Mouse (Mus musculus) heart, embryonic 12.5 days (tissue): ENCODE measurements around the gene Pax5. TPM values are rescaled to one million over a fixed set of nuclear protein-coding genes. Genes with fewer than 3 reads are reported as not detected.
A peak's percentile ranks its signal among the peaks of the same experiment; 100 is the strongest.

Source experiments
- ATAC-seq: fragments of 200-750 bp; cut with Nextera tagmentation; 2 replicates; pipeline ENCODE4 v1.8.0; 2017; ENCODE audit warnings: moderate TSS enrichment, moderate library complexity; ENCODE audit not compliant: insufficient number of reproducible peaks, low FRiP score
- H3K27ac ChIP-seq: fragments of 300-500 bp; sonication (generic); 2 replicates; pipeline ENCODE4 v1.5.1; 2016; ENCODE audit warnings: mild to moderate bottlenecking, moderate library complexity; ENCODE audit not compliant: poor library complexity, severe bottlenecking
- H3K27me3 ChIP-seq: fragments of 300-500 bp; sonication (generic); replicated peaks from 2 replicates; pipeline ENCODE4 v1.6.1; 2016; ENCODE audit warnings: mild to moderate bottlenecking, moderate library complexity
- H3K36me3 ChIP-seq: fragments of 300-500 bp; sonication (generic); 2 replicates; pipeline ENCODE4 v1.6.1; 2016; ENCODE audit warnings: mild to moderate bottlenecking, moderate library complexity
- H3K4me1 ChIP-seq: fragments of 300-500 bp; sonication (generic); replicated peaks from 2 replicates; pipeline ENCODE4 v1.6.1; 2016; ENCODE audit warnings: mild to moderate bottlenecking
- H3K4me2 ChIP-seq: fragments of 300-500 bp; sonication (generic); 2 replicates; pipeline ENCODE4 v1.6.1; 2016; ENCODE audit warnings: mild to moderate bottlenecking, moderate library complexity
- H3K4me3 ChIP-seq: fragments of 300-500 bp; sonication (generic); 2 replicates; pipeline ENCODE4 v1.5.1; 2016; ENCODE audit warnings: mild to moderate bottlenecking
- H3K9ac ChIP-seq: fragments of 300-500 bp; sonication (generic); 2 replicates; pipeline ENCODE4 v1.6.1; 2016; ENCODE audit warnings: mild to moderate bottlenecking, moderate library complexity
- H3K9me3 ChIP-seq: fragments of 300-500 bp; sonication (generic); replicated peaks from 2 replicates; pipeline ENCODE4 v1.6.1; 2016; ENCODE audit warnings: mild to moderate bottlenecking, moderate library complexity
- WGBS: fragments of 180-500 bp; shearing (Covaris S2); methylation state at CpG from one replicate; pipeline ENCODE4 v1.1.7; 2016; 5-methylcytosine and 5-hydroxymethylcytosine counted together
- polyA plus RNA-seq: library from polyadenylated mRNA; unstranded; fragments of >200 nt; fragmentation: Nextera tagmentation; extraction: Ambion mirVana; gene quantifications from 2 replicates; pipeline ENCODE4 v1.2.1, GENCODE M21; 2016

Gene Pax5
- polyA plus RNA-seq, 1 experiment from 2014 or later: not detected

DNA sequence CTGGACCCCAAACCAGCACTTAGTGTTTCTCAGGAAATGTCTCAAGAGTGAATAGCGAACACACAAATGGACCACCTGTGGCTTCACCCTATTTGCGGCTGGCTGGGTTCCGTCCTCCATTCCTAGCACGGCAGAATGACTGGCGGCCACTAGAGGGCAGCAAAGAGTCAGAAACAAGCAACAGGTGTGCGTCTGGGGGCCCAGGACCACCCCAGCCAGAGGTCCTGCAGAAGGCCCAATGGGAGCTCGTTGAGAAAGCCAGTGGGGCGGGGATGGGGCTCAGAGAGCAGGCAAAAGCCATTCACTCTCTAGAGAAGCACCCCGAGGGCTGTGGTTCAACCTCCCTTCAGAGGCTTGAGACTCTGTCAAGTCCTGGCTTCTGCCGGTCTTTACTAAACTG lies 145.7 kb downstream of the Pax5 start:
- Histone ChIP-seq H3K9ac (no peak overlapping the region), H3K9me3 (no peaks in the 10 kb centered on the region), H3K27me3 (peaks cover 59% of the 10 kb centered on the region), H3K4me1 (no peaks in the 10 kb centered on the region), H3K4me3 (no peak overlapping the region), H3K36me3 (no peaks in the 10 kb centered on the region), H3K4me2 (no peak overlapping the region), H3K27ac (no peak overlapping the region)
- 8% methylated on average over 10 of the region's 10 CpGs for WGBS
- 0 out of 2 replicates have a peak, but pooled peaks have one; percentile 48 for ATAC-seq

DNA sequence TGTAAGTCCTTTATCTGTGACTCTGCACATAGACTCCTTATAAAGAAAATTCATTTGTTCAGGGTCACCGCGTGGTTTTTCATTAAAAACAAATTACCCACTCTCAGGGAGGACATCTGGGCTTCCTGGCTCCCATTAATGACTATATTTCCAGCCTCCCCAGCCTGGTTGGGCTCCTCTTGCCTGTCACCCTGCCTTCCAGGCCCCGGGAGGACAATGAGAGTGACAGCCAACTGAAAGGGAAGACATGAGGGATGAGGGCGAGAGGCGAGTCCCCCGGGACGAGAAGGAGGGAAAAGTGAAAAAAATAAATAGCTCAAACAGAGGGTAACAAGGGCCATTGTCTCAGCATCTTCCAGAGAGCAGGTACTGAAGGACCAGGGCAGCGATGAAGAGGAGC lies 149.3 kb downstream of the Pax5 start:
- Histone ChIP-seq H3K27me3 (peaks cover 65% of the 10 kb centered on the region), H3K9ac (no peak overlapping the region), H3K36me3 (no peaks in the 10 kb centered on the region), H3K4me2 (no peak overlapping the region), H3K27ac (no peak overlapping the region), H3K4me1 (peaks cover 11% of the 10 kb centered on the region; the same call in 1 of the 2 replicates), H3K9me3 (no peaks in the 10 kb centered on the region), H3K4me3 (no peak overlapping the region)
- ATAC-seq: no peak
- WGBS: 68% methylated on average over 8 of the region's 8 CpGs

DNA sequence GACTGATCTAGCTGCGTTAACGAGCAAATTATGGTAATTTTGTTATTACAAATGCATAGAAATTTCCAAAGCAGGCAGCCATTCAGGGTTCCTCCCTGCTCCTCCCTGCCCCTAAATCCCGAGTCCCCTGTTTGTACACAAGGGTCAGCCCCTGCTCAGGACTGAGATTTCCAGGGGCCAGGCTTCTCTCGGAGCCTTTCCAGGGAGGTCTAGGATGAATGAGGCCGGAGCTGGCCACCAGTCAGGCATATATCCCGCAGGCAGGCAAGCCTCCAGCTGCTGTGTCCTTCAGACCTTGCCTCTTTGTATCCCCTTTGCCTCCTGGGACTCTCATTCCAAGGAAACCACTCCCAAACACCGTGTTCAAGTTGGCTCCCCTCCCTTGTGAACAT lies 151.7 kb downstream of the Pax5 start:
- ATAC-seq: no peak
- WGBS: 12% methylated on average over 7 of the region's 7 CpGs

DNA sequence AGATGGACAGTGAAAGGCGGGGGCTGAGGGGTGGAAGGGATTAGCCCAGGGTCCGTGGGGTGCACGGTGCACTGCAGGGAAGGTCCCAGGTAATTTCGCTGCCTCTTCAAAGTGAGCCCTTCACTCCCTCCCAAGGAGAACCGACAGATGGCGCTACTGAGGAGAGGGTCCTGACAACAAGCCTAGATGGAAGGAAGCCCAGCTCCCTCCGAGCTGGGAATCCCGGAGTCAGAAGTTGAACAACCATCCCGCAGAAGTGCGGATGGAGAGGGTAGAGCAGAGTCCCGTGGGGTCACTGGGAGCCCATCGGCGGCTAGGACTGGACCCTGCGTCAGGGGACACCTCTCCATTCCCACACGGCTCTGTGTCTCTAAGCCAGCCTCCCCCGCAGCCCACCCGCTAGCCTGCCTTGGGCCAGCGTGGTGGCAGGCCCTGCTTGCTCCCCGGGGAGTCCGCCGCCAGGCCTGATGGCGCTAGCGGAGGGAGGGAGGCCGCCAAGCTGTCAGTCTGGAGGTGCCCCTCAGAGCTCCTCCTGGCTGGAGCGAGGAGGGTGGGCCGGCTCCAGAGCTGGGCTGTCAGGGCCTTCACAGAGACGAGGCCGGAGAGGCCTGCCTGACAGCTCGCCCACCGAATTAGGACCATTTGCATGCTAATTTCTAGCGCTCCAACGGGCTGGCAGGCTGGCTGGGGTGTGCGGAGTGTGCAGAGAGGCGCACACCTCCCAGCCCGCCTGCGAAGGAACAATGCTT lies 152.3 kb downstream of the Pax5 start:
- WGBS: 3% methylated on average over 36 of the region's 36 CpGs

More for the DNA sequence above, 151.7 kb downstream of the Pax5 start:
- Histone ChIP-seq H3K9me3 (no peaks in the 10 kb centered on the region), H3K27me3 (peaks cover 45% of the 10 kb centered on the region), H3K4me1 (peaks cover 11% of the 10 kb centered on the region; the same call in 1 of the 2 replicates), H3K27ac (no peak overlapping the region), H3K9ac (peak overlapping the region; percentile 60), H3K36me3 (no peaks in the 10 kb centered on the region), H3K4me2 (peak overlapping the region; percentile 85), H3K4me3 (peak overlapping the region; percentile 47)

DNA sequence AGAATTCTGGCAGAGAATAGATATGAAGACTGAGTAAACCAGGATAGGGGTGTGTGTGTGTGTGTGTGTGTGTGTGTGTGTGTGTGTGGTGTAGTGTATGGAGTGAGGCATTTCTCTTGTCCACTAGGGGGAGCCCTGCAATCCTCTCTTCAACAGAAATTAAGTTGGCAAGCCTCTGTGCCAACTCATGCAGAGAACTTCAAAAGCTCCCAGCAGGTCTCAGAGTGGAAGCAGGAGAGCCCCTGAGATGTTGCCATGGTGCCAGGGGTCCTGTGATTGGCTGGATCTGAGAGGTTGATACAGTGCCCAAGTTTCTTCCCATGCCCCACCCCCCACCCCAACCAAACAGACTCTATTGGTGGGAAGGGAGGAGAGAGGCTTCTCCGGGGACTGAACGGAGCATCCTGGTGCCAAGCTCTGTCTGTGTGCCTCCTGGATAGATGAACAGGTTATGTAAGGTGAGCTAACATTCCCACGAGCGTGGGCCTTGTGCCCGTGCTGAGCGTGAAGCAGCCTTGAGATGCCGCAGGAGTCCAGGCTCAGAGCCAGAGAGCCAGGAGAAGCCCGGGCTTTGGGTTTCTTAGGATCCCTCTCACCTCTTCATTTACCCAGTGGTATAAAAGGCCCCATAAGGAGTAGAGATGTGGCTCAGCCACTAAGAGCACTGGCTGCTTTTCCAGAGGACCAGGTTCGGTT lies 153.6 kb downstream of the Pax5 start:
- no peaks in the 10 kb centered on the region for H3K9me3 ChIP-seq
- no peak overlapping the region for H3K4me2 ChIP-seq
- peaks cover 31% of the 10 kb centered on the region for H3K27me3 ChIP-seq
- no peak overlapping the region for H3K9ac ChIP-seq
- H3K4me3 ChIP-seq: no peak overlapping the region
- 91% methylated on average over 9 of the region's 9 CpGs for WGBS
- H3K36me3 ChIP-seq: no peaks in the 10 kb centered on the region
- peaks cover 11% of the 10 kb centered on the region; the same call in 1 of the 2 replicates for H3K4me1 ChIP-seq
- H3K27ac ChIP-seq: no peak overlapping the region
- no peak for ATAC-seq

More for the DNA sequence above, 152.3 kb downstream of the Pax5 start:
- peak; percentile 61 for ATAC-seq
- H3K9ac ChIP-seq: peak overlapping the region; percentile 60
- H3K4me2 ChIP-seq: peak overlapping the region; percentile 85
- H3K36me3 ChIP-seq: no peaks in the 10 kb centered on the region
- no peaks in the 10 kb centered on the region for H3K9me3 ChIP-seq
- no peak overlapping the region for H3K27ac ChIP-seq
- H3K27me3 ChIP-seq: peaks cover 41% of the 10 kb centered on the region
- peaks cover 11% of the 10 kb centered on the region; the same call in 1 of the 2 replicates for H3K4me1 ChIP-seq
- H3K4me3 ChIP-seq: peak overlapping the region; percentile 47

DNA sequence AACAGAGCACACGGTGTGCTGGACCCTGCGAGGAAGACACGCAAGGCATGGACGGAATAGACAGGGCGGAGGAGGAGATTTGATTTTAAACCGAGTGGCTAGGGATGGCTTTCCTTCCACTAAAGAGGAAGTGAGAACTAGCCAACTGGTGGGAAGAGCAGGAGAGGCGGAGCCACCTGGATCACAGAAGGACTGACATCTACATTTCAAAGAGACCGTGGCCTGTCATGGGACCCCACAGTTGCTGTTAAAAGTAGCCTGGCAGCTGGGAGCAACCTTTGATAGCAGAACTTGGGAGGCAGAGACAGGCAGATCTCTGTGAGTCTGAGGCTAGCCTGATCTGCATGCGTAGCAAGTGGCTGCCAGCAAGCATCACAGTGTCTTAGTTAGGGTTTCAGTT lies 154.7 kb downstream of the Pax5 start:
- no peak for ATAC-seq
- H3K4me3 ChIP-seq: no peak overlapping the region
- H3K36me3 ChIP-seq: no peaks in the 10 kb centered on the region
- H3K9me3 ChIP-seq: no peaks in the 10 kb centered on the region
- peaks cover 11% of the 10 kb centered on the region; the same call in 1 of the 2 replicates for H3K4me1 ChIP-seq
- peaks cover 22% of the 10 kb centered on the region for H3K27me3 ChIP-seq
- WGBS: 72% methylated on average over 9 of the region's 9 CpGs
- H3K27ac ChIP-seq: no peak overlapping the region
- H3K9ac ChIP-seq: no peak overlapping the region
- no peak overlapping the region for H3K4me2 ChIP-seq

DNA sequence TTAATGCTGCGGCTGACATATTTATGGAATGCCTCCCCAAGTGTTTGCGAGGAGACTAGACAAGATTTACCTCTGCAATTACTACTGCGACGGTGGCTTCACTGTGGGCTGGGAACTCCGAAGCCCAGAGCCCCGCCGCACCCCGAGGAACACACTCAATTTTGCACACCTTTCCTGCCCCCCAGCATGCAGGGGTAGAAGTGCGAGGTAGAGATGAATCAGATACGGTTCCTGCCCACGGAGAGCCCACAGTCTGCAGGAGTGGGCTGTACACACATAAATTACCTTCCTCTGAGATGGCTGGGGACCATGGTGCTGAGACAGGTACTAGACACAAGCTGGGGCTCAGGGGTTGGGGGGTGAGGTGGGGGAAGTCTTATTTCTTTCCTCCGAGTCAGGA lies 158.8 kb downstream of the Pax5 start:
- Histone ChIP-seq H3K27ac (no peak overlapping the region), H3K9me3 (no peaks in the 10 kb centered on the region), H3K36me3 (no peaks in the 10 kb centered on the region), H3K4me3 (no peak overlapping the region), H3K4me2 (no peak overlapping the region), H3K9ac (no peak overlapping the region), H3K4me1 (no peaks in the 10 kb centered on the region), H3K27me3 (peaks cover 13% of the 10 kb centered on the region; the same call in 1 of the 2 replicates)
- 79% methylated on average over 12 of the region's 12 CpGs for WGBS
- no peak for ATAC-seq

DNA sequence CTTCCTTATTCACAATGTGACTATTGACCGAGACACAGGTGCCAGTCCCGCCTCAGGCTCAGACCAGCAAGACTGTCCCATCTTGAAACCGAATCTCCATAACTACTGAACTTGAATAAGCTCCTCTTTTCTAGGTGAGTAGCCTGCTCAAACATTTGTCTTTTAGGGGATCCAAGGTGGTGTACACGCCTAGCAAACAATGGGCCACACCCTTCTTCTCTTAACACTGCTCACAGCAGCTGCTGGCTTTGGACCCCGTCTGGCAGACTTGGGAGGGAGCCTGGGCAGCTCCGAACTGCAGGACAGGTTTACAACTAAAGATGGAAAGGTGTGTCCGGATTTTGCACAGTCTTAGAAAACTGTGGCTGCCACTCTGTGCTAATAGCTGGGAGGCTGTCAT lies 161.3 kb downstream of the Pax5 start:
- H3K27me3 ChIP-seq: peaks cover 25% of the 10 kb centered on the region
- no peak overlapping the region for H3K4me3 ChIP-seq
- H3K27ac ChIP-seq: no peak overlapping the region
- no peaks in the 10 kb centered on the region for H3K9me3 ChIP-seq
- H3K4me2 ChIP-seq: no peak overlapping the region
- no peaks in the 10 kb centered on the region for H3K36me3 ChIP-seq
- 75% methylated on average over 7 of the region's 7 CpGs for whole genome bisulfite sequencing
- H3K4me1 ChIP-seq: no peaks in the 10 kb centered on the region
- no peak for ATAC-seq
- no peak overlapping the region for H3K9ac ChIP-seq

DNA sequence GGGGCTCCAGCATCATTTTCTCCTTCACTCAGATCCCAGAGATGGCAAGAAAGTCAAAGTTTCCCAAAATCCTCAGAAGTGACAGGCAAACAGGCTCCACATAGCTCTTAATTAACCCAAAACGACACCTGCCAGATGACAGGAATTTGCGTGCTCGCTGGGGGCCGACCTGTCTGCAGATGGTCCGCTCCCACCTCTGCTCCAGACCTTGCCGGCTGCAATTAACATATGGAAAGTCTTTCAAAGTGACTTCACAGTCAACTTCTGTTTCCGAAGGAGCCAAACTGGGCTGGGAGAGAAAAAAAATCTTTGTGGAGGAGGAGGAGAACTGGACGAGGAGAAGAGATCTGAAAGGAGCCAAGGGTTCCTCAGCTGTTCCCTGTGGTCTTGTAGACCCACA lies 164.6 kb downstream of the Pax5 start:
- Histone ChIP-seq H3K27me3 (peaks cover 23% of the 10 kb centered on the region), H3K4me1 (no peaks in the 10 kb centered on the region), H3K27ac (no peak overlapping the region), H3K4me3 (no peak overlapping the region), H3K9ac (no peak overlapping the region), H3K4me2 (no peak overlapping the region), H3K36me3 (no peaks in the 10 kb centered on the region), H3K9me3 (no peaks in the 10 kb centered on the region)
- ATAC-seq: no peak
- 18% methylated on average over 8 of the region's 8 CpGs for WGBS

DNA sequence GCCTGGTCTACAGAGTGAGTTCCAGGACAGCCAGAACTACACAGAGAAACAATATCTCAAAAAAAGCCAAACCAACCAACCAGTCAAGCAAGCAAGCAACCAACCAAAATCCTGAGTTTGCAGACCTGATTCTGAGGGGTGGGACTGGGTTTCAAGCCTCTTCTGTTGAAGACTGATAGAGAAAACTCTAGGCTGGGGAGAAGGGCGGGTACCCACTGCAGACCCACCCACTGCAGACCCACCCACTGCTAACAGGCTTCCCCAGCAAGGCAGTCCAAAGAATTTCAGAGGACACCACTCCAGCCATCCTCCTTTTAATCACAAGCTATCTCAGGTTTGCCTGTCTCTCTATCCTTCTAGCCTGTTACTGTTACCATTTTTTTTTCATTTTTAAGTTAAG lies 165.8 kb downstream of the Pax5 start:
- peak; percentile 76; the same call in 1 of the 2 replicates for ATAC-seq
- Histone ChIP-seq H3K36me3 (no peaks in the 10 kb centered on the region), H3K27me3 (peaks cover 23% of the 10 kb centered on the region), H3K27ac (no peak overlapping the region), H3K4me2 (no peak overlapping the region), H3K9me3 (no peaks in the 10 kb centered on the region), H3K4me3 (no peak overlapping the region), H3K9ac (no peak overlapping the region), H3K4me1 (no peaks in the 10 kb centered on the region)
- WGBS: 63% methylated on average over 1 of the region's 1 CpGs

DNA sequence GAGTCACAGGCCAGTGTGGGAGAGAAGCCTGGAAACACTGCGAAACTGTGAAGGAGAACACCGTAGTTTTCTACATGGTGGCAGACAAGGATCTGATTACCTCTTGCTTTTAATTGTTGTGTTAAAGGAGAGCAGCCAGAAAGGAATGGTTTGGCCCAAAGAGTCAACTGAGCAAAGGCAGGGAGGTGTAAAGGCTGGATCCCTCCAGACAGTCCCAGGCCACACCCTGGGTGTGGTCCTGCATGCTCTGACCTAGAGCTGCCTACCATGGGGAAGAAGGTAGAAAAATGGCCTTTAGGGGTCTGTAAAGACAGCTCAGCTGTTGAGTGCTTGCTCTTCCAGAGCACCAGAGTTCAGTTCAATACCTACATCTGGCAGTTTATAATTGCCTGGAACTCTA lies 166.4 kb downstream of the Pax5 start:
- H3K4me1 ChIP-seq: no peaks in the 10 kb centered on the region
- H3K4me2 ChIP-seq: no peak overlapping the region
- peaks cover 23% of the 10 kb centered on the region for H3K27me3 ChIP-seq
- no peak for ATAC-seq
- H3K27ac ChIP-seq: no peak overlapping the region
- H3K4me3 ChIP-seq: no peak overlapping the region
- 92% methylated on average over 2 of the region's 2 CpGs for WGBS
- H3K36me3 ChIP-seq: no peaks in the 10 kb centered on the region
- H3K9ac ChIP-seq: no peak overlapping the region
- H3K9me3 ChIP-seq: no peaks in the 10 kb centered on the region
